Mouse (Mus musculus): ENCODE data around the gene Shroom2. TPM values are rescaled to one million over a fixed set of nuclear protein-coding genes. Genes with fewer than 3 reads are reported as not detected.

Shroom2 gene
- polyA plus RNA-seq, 1 experiment from 2014 or later, result 5.5 TPM

DNA sequence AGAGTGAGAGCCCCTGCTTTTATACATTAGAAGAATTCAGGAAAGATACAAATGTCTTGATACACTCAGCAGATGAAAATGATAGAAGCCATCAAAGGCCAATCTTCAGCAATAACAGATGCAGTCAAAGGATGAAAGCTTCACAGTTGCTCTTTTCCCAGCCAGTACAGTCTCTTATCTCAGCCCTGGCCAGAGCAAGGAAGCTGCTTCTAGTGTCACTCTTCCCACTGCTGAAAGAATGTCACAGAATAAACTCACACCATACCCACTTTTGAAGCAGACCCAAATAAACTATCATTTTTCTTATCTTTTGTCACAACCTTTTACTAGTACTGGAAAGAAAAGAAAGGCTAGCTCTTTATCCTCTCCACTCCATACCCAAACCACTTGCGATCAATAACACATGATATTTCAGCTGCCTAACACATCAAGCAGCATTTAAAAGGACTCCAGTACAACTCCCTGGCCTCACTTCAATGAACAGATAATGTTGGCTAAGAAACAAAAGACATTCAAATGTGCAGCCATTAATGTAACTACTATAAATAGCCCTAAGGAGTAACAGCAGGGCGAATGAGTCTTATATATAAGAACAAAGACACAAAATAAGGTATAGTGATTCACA lies 90.0 kb downstream of the Shroom2 start:
- Histone ChIP-seq H3K27me3 (peaks cover 44% of the 10 kb centered on the region), H3K36me3 (no peaks in the 10 kb centered on the region), H3K4me3 (replicated peaks) (no peak overlapping the region), H3K9me3 (replicated peaks) (no peaks in the 10 kb centered on the region), H3K27ac (no peak overlapping the region), H3K4me2 (no peak overlapping the region), H3K4me1 (no peaks in the 10 kb centered on the region), H3K9ac (no peak overlapping the region)
- 66% methylated on average over 2 of the region's 2 CpGs for WGBS
- ATAC-seq (replicated peaks; ENCODE audit: low FRiP score), result no peak

DNA sequence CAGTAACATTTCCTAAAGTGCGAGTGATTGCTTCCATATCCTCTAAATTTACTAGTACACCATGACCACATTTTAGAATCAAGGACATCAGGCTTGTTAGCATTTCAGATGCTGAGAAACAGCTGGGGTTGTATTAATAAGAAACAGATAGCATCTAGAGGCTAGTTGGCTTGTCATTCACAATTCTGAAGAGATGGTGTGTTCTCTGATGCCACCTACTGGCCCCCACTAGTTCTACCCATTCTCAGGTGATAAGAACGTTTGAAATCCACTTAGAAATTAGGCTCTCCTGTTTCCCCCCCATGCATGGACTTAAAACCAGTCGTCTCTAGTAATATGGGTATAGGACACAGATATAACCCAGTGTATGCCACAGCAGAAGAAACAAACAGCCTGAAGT lies 92.9 kb downstream of the Shroom2 start:
- Histone ChIP-seq H3K27ac (no peak overlapping the region), H3K27me3 (peaks cover 45% of the 10 kb centered on the region), H3K9me3 (replicated peaks) (no peaks in the 10 kb centered on the region), H3K4me3 (replicated peaks) (no peak overlapping the region), H3K9ac (no peak overlapping the region), H3K36me3 (no peaks in the 10 kb centered on the region), H3K4me2 (no peak overlapping the region), H3K4me1 (no peaks in the 10 kb centered on the region)
- no peak for ATAC-seq (replicated peaks; ENCODE audit: low FRiP score)
- 51% methylated on average over 3 of the region's 3 CpGs for WGBS

DNA sequence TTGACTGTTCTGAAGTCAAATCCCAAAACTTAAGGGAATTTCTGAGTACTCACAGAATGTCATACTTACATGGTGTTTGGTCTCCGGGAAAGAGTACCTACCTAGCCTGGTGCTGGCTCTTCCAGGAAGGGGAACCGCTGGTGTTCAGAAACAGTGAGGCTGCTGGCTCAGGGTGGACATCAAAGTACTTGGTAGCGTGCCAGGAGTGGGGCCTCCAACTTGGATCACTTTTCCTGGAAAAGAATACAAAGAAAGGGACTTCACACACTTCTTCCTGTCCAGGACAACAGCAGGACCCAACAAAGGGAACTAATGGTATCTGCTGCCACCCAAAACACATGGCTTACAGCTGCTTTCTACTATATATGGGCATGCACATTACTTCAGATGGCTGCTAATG lies 95.8 kb downstream of the Shroom2 start:
- peaks cover 39% of the 10 kb centered on the region for H3K27me3 ChIP-seq
- 69% methylated on average over 3 of the region's 3 CpGs for WGBS
- no peak for ATAC-seq (replicated peaks; ENCODE audit: low FRiP score)

DNA sequence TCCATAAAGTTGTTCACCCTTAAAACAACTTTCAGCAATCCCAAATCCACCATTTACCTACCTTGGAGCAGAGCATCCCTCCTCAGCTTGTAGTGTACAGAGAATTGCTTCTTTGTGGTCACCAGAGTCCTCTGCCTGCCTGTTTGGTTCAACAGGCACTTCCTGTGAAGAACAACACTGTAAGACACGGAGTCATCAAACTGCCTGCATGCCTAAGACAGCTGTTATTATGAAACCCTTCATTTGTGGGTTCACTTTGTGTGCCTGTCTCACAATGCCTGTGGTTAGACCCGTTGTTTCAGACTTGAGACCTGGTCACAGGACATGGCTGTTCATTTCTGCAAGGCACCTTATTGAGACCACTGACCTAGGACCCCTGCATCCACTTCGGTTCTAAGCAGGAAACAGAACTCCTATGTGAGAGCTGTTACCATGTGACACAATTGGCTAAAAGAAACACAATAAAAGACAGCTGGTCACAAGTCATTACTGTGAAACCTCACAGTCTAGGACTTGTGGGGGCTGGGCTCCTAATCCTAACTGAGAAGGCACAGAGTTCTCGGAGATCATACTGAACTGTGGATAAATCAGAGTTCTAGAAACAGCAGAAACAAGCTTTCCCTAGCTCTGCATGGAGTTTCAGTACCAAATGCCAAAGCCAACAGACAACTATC lies 111.8 kb downstream of the Shroom2 start:
- H3K4me1 ChIP-seq, result no peaks in the 10 kb centered on the region
- no peak overlapping the region for H3K27ac ChIP-seq
- 46% methylated on average over 4 of the region's 4 CpGs for WGBS
- H3K27me3 ChIP-seq, result peaks cover 56% of the 10 kb centered on the region
- H3K9ac ChIP-seq, result no peak overlapping the region
- H3K36me3 ChIP-seq, result peaks cover 10% of the 10 kb centered on the region; the same call in 1 of the 2 replicates
- no peak for ATAC-seq (replicated peaks; ENCODE audit: low FRiP score)
- no peak overlapping the region for H3K4me2 ChIP-seq
- no peak overlapping the region for H3K4me3 ChIP-seq (replicated peaks)
- H3K9me3 ChIP-seq (replicated peaks), result no peaks in the 10 kb centered on the region

More for the DNA sequence above, 95.8 kb downstream of the Shroom2 start:
- Histone ChIP-seq H3K4me2 (no peak overlapping the region), H3K9me3 (replicated peaks) (no peaks in the 10 kb centered on the region), H3K9ac (no peak overlapping the region), H3K27ac (no peak overlapping the region), H3K36me3 (no peaks in the 10 kb centered on the region), H3K4me3 (replicated peaks) (no peak overlapping the region), H3K4me1 (no peaks in the 10 kb centered on the region)

DNA sequence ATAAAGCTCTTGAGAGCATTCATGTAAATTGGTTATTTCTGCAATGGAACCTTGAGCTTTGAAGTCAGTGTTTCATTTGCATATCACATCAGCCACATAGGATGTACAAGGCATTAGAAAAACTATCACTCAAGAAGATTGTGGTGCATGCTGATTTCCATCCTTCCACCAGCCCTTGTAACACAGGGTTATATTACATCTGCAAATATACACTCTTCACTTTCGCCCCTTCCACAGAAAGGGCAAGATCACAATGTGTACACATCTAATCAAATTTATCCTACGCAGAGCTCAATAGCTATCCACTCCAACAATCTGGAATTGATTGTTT lies 112.7 kb downstream of the Shroom2 start:
- Histone ChIP-seq H3K9me3 (replicated peaks) (no peaks in the 10 kb centered on the region), H3K9ac (no peak overlapping the region), H3K4me3 (replicated peaks) (no peak overlapping the region), H3K4me2 (no peak overlapping the region), H3K27me3 (peaks cover 58% of the 10 kb centered on the region), H3K36me3 (peaks cover 10% of the 10 kb centered on the region; the same call in 1 of the 2 replicates), H3K27ac (no peak overlapping the region), H3K4me1 (no peaks in the 10 kb centered on the region)
- no peak for ATAC-seq (replicated peaks; ENCODE audit: low FRiP score)
- 89% methylated on average over 2 of the region's 2 CpGs for WGBS

DNA sequence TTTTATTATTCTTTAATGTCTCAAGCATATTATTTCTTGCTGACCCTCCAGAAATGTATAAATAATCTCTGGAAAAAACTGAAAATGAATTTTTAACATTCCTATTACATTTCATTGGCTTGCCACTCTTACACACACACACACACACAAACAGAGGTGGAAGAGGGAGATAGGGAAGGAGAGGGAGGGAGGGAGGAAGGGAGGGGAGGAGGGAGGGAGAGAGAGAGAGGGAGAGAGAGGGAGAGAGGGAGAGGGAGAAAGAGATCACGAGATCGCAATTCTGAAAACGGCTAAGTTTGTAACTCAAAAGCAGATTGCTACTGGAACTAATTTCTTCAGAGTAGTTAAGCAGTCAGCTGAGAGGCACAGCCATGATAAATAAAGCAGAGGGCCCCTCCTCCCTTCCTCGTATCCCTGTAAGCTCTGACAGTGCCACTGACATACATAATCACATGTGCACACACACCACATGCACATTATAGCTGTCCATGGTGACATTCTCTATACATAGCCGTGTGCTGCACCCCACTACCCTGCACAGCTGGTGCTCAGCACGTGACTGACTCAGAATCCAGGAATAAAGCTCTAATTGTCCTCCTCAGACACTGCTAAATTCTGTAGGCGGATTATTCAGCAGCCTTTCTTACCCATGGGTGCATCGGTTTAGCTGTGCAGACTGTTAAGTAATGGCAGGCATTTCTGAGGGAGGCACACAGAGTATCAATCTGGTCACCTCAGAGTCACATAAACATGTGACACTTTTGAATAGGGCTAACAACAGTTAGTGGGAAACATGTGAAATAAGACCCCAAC lies 113.3 kb downstream of the Shroom2 start:
- H3K4me3 ChIP-seq (replicated peaks), result no peak overlapping the region
- no peak for ATAC-seq (replicated peaks; ENCODE audit: low FRiP score)
- H3K9ac ChIP-seq, result no peak overlapping the region
- no peaks in the 10 kb centered on the region for H3K4me1 ChIP-seq
- no peak overlapping the region for H3K27ac ChIP-seq
- H3K9me3 ChIP-seq (replicated peaks), result no peaks in the 10 kb centered on the region
- H3K4me2 ChIP-seq, result no peak overlapping the region
- peaks cover 54% of the 10 kb centered on the region for H3K27me3 ChIP-seq
- peaks cover 10% of the 10 kb centered on the region; the same call in 1 of the 2 replicates for H3K36me3 ChIP-seq
- 61% methylated on average over 8 of the region's 8 CpGs for WGBS

DNA sequence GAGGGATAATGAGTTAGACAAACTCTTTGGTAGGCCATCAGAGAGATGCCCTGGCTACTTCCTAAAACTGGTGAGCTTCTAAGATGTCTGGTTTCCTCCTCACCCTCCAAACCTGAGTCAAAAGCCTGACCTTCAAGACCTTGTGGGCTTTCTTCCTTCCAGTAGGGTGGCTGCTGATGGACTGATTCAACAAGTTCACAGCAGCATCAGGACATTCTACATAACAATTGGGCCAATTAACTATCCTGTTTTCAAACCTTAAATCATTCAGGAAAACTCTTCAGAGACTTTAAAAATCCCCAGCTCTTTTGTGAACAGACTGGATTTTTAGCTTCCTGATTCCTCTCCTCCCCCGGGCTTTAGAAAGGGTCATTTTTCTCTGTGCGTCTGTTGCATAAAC lies 116.6 kb downstream of the Shroom2 start:
- no peaks in the 10 kb centered on the region for H3K9me3 ChIP-seq (replicated peaks)
- H3K4me1 ChIP-seq, result no peaks in the 10 kb centered on the region
- H3K27me3 ChIP-seq, result peaks cover 51% of the 10 kb centered on the region
- no peak overlapping the region for H3K9ac ChIP-seq
- no peak overlapping the region for H3K4me2 ChIP-seq
- 62% methylated on average over 2 of the region's 2 CpGs for WGBS
- H3K4me3 ChIP-seq (replicated peaks), result no peak overlapping the region
- H3K27ac ChIP-seq, result no peak overlapping the region
- H3K36me3 ChIP-seq, result no peaks in the 10 kb centered on the region
- ATAC-seq (replicated peaks; ENCODE audit: low FRiP score), result no peak

DNA sequence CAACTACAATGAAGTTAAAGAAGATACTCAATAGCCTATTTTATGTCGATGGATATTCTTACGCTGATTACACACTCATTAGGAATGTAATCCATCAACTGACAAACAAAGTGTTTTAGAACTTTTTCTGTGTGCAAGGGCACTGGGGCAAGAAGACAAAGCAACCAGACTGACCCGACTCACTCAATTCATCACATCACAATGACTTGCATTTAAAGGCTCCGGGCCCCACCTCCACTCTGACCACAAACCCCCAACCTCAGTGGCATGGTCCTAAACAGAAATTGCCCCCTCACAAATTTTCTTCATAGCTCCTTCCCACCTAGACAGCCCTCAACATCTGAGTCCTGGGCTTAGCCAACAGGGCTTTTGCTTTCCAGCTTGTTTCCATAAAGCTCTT lies 124.4 kb downstream of the Shroom2 start:
- ATAC-seq (replicated peaks; ENCODE audit: low FRiP score), result no peak
- WGBS, result 51% methylated on average over 4 of the region's 4 CpGs

DNA sequence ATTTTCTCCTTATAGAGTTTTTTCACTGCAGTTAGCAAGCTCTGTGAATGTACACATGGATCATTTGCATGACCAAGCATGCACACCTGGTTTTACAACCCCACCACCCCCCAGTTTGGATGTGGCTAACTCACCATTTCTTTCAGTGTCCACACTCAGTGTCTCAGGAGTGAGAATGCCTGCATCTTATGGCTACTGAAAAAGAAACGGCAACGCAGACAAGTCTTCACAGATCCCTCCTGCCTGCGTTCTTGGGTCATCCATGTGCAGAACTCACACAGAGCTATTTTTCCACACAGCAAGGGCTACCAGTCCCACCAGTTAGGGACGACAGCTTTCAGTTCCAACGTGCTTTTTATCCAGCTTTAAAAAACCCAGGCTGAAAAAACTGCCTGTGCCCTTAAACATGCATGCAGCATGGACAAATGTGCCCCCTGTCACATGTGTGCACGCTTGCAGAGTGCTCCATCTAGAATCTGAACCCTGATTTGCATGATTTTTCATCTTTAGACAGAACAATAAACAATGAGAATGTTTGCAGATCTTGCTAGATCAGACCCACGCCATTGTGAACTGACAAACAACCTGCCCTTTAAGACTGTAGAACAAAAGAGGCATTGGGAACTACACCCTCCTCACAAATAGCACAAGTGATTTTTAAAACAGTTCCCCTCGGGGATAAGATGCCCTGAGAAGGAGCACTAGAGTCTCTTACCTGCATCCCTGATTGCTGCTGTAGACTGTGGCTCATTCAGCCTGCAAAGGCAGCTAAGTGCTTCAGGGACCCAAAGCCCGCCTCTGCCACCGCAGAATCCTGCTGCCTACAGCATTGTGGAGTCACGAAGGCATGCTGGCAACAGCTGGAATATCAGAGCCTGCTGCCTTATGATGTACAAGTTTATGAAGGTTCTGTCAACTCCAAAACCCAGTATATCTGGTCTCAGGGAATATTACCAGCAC lies 125.3 kb downstream of the Shroom2 start:
- no peaks in the 10 kb centered on the region for H3K4me1 ChIP-seq
- no peak overlapping the region for H3K4me3 ChIP-seq (replicated peaks)
- H3K27me3 ChIP-seq, result peaks cover 20% of the 10 kb centered on the region
- no peak overlapping the region for H3K27ac ChIP-seq
- H3K9me3 ChIP-seq (replicated peaks), result no peaks in the 10 kb centered on the region
- H3K4me2 ChIP-seq, result no peak overlapping the region
- H3K36me3 ChIP-seq, result no peaks in the 10 kb centered on the region
- 57% methylated on average over 11 of the region's 11 CpGs for whole genome bisulfite sequencing
- no peak for ATAC-seq (replicated peaks; ENCODE audit: low FRiP score)
- H3K9ac ChIP-seq, result no peak overlapping the region

More for the DNA sequence above, 124.4 kb downstream of the Shroom2 start:
- H3K27ac ChIP-seq, result no peak overlapping the region
- no peak overlapping the region for H3K9ac ChIP-seq
- no peak overlapping the region for H3K4me3 ChIP-seq (replicated peaks)
- peaks cover 22% of the 10 kb centered on the region for H3K27me3 ChIP-seq
- no peaks in the 10 kb centered on the region for H3K36me3 ChIP-seq
- no peak overlapping the region for H3K4me2 ChIP-seq
- H3K9me3 ChIP-seq (replicated peaks), result no peaks in the 10 kb centered on the region
- no peaks in the 10 kb centered on the region for H3K4me1 ChIP-seq

DNA sequence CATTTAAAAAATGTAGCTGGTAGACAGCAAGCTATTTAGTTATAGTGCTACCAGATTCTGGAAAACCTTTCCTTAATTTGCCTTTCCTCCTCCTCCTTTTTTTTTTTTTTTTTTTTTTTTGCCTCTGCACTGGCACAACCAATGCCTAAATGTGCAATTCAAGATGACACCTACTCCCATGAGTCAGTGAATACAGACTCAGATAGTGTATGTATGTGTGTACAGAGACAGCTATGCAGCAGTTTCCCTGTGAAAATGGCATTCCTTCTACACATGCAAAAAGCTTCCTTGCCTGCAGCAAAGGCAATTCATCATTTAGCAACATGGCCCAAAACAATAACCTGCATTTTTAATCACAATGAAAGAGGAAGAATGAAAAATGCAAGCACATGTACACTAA lies 126.1 kb downstream of the Shroom2 start:
- no peak for ATAC-seq (replicated peaks; ENCODE audit: low FRiP score)
- Histone ChIP-seq H3K9ac (no peak overlapping the region), H3K27me3 (peaks cover 17% of the 10 kb centered on the region), H3K4me1 (no peaks in the 10 kb centered on the region), H3K36me3 (no peaks in the 10 kb centered on the region), H3K27ac (no peak overlapping the region), H3K9me3 (replicated peaks) (no peaks in the 10 kb centered on the region), H3K4me3 (replicated peaks) (no peak overlapping the region), H3K4me2 (no peak overlapping the region)

DNA sequence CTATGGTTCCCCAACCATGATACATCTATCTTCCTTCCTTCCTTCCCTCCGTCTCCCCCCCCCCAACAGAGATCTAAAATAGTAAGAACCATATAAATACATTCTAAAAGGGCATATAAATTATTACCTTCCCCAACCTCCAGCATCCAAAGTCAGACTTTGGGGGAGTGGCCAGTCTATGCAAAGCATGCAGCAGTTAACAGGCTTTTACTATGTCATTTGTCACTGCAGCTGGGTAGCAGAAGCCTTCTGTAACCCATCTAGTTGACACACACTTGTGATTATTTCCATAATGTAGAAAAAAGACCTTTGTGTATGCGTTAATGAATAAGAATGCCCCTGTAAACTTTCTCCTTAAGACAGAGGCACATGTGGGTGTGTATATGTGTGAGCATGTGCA lies 126.6 kb downstream of the Shroom2 start:
- no peak overlapping the region for H3K4me2 ChIP-seq
- H3K4me3 ChIP-seq (replicated peaks), result no peak overlapping the region
- no peak overlapping the region for H3K9ac ChIP-seq
- WGBS, result 72% methylated on average over 2 of the region's 2 CpGs
- H3K9me3 ChIP-seq (replicated peaks), result no peaks in the 10 kb centered on the region
- no peaks in the 10 kb centered on the region for H3K36me3 ChIP-seq
- no peak overlapping the region for H3K27ac ChIP-seq
- no peaks in the 10 kb centered on the region for H3K4me1 ChIP-seq
- no peak for ATAC-seq (replicated peaks; ENCODE audit: low FRiP score)
- H3K27me3 ChIP-seq, result peaks cover 14% of the 10 kb centered on the region
